Mouse (Mus musculus) v-Abl transformed pro-B cells (cell line): ENCODE data around the gene S1pr4.

Experiments
- in situ Hi-C, 2 experiments: fragments of 400-800 bp; cut with MboI; formaldehyde crosslinking; loops; one replicate each; pipeline ENCODE4 v1.15.1; 2025; ENCODE audit not compliant: unreplicated experiment in 2 of 2

Gene S1pr4

GRCm38 (mm10) chr10:81500032-81500431, at the start of gene S1pr4:
S1pr4 (minus strand) TSS chr10:81500132.
- in situ Hi-C loops = loop anchor here in 1 of 2 experiments (5.0 kb wide), 1 partner anchor 37 kb away; no protein-coding TSS in a partner anchor

- in situ Hi-C loops = loop anchor here (5.0 kb wide), 2 partner anchors 52 to 157 kb away; partner anchors contain the start of genes Ncln (in 1 of the 2) and Smim24 (in 1 of the 2)
These were observed 49.0 kb upstream of the S1pr4 start for GRCm38 (mm10) chr10:81548944-81549343.

GRCm38 (mm10) chr10:81546788-81547571, 47.0 kb upstream of the S1pr4 start:
- in situ Hi-C loops = loop anchor here (5.0 kb wide), 2 partner anchors 50 to 155 kb away; partner anchors contain the start of genes Ncln (in 1 of the 2) and Smim24 (in 1 of the 2)

GRCm38 (mm10) chr10:81546332-81546731, 46.4 kb upstream of the S1pr4 start:
- in situ Hi-C loops = loop anchor here (5.0 kb wide), 2 partner anchors 49 to 154 kb away; partner anchors contain the start of genes Ncln (in 1 of the 2) and Smim24 (in 1 of the 2)

DNA sequence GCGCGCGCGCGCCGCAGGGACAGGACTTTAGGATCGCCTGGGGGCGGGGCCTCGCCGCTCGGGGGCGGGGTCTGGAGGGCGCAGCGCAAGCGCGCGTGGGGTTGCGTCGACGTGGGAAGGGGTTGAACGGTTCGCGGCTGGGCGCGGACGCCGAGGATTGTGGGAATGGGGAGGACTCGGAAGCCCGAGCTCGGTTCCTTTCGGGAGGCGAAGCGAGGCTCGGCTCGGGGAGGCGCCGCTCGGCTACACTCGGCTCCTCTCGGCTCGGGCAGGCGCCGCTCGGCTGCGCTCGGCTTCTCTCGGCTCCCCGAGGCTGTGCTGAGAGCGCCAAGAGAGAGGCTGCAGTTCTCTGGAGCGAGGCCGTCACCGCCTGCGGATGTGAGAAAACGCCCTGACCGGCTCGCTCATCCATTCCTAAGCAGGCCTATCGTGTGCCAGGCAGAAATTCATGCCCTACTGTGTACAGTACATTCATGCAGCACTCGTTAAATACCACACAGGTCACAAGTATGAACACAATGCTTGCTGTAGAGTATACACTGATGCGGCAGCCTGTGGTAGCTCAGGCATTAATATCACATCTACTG, 45.3 kb upstream of the S1pr4 start, which contains the start of gene Gna11:
Gene Gna11, minus strand, starts transcription at position 30 of the 587 bp plus-strand sequence.
- in situ Hi-C loops = loop anchor here (5.0 kb wide), 2 partner anchors 48 to 153 kb away; partner anchors contain the start of genes Ncln (in 1 of the 2) and Smim24 (in 1 of the 2)

GRCm38 (mm10) chr10:81544296-81545160, 44.6 kb upstream of the S1pr4 start:
- in situ Hi-C loops = loop anchor here (5.0 kb wide), 2 partner anchors 47 to 152 kb away; partner anchors contain the start of genes Ncln (in 1 of the 2) and Smim24 (in 1 of the 2)

DNA sequence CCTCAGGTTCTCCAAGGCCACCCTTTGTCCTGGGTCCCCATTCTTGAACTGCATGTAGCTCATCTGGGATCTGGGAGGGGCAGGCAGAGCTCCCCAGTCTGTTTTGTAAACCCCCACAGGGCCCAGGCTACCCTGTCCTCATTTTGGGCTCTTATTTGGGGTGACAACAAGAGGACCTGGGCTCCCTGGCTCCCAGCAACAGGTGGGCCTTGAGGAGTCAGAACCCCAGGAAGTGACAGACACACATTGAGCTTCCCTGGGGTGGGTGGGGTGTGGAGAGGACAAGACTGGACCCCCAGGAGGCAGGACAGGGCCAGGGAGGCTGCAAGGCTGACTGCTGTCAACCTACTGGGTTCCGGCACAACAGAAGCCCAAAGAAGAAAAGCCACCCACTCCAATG, 43.7 kb upstream of the S1pr4 start:
- in situ Hi-C loops = no loop called here

DNA sequence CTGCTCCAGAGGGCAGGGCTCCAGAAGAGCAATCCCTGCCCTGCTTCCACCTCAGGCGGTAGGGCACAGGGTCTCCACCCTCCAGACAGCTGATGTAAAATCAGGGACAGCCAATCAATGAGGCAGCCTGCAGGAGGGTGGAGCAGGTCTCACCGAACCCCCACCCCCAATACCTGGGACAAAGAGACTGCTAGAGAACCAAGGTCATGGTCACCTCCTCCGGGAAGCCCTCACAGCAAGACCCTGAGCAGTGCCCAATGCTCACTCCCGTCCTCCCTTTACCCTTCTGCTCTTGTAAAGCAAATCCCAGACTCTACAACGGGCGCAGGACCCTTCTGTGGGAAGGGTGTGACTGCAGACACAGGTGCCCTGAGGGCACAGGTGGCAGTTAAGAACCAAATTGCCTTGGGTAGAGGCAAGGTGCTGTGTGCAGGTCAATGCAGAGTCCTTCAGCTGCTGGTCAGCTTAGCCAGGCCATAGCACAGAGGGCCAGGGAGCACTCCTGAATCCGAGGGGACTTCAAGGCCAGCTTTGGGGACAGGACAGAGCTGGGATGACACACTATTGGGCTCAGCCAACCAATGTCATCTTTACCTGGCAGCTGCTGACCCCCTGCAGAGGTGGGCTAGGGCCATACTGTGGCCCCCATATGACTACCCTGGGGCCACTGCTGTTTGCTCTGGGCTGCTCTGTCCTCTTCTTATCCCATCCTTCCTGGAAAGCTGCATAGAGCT, 43.0 kb upstream of the S1pr4 start:
- in situ Hi-C loops = no loop called here

- in situ Hi-C loops = no loop called here
These were observed 41.9 kb upstream of the S1pr4 start for GRCm38 (mm10) chr10:81541803-81542202.

GRCm38 (mm10) chr10:81541363-81541762, 41.4 kb upstream of the S1pr4 start:
- in situ Hi-C loops = no loop called here

DNA sequence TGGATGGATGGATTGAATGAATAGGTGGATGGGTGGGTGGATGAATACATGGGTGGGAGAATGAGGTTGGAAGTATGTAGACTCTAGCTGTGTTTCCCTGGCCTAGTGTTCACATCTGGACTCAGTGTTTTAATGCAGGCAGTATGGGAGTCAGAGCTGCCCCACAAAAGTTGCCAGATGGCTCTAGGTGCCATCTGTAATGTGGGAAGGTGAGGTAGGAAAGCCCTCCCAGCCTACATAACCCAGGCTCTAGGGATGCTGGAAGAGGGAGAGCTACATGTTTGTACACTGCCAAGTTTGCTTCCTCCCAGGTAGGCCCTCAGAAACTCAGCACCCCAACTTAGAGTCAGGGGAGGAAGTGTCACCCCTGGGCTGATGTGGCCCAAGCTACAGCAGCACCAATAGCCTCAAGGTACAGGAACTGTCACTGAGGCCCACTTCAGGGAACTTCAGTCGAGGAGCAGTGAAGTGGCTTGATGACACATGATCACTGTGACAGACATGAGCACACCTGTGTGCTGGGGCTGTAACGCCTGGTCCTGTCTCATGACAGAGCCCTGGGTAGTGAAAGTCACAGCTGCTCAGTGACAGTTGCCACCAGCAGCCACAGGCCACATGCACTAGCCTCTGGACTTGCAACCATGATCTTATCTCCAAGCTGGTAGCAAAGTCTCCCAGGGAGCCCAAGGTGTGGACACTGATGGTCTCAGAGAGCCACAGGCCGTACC, 38.6 kb upstream of the S1pr4 start:
- in situ Hi-C loops = loop anchor here in 1 of 2 experiments (5.0 kb wide), 1 partner anchor 36 kb away; the partner anchor contains the start of gene S1pr4

DNA sequence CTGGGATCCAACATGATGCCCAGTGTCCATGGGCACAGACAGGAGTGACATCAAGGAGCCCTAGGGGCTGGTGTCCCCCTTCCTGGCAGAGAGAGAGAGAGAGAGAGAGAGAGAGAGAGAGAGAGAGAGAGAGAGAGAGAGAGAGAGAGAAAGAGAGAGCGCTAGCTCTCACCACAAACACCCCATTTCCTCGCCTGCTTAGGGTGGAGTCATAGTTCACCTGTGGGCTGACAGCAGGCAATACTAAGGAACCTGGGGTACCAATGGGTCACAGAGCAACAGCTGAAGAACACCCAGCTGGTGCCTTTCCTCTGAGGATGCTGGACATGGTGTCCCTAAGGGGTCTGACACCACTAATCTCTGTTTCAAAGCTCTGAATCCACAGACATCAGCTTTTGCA, 37.5 kb upstream of the S1pr4 start:
- in situ Hi-C loops = loop anchor here in 1 of 2 experiments (5.0 kb wide), 1 partner anchor 35 kb away; the partner anchor contains the start of gene S1pr4

DNA sequence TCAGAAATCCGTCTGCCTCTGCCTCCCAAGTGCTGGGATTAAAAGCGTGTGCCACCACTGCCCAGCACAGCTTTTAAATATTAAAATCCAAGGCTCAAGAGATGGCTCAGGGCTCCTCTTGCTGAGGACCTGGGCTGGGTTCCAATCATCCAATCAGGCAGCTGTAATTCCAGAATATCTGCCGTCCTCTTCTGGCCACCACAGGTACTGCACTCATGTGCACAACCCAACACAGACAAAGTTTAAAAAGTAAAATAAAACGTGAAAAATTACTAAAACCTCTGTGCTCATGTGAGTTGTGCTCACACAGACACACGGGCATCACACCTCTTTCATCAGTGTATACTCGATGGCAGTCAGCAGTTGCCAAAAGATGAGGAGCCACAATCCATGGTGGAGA, 36.8 kb upstream of the S1pr4 start:
- in situ Hi-C loops = loop anchor here in 1 of 2 experiments (5.0 kb wide), 1 partner anchor 34 kb away; the partner anchor contains the start of gene S1pr4

DNA sequence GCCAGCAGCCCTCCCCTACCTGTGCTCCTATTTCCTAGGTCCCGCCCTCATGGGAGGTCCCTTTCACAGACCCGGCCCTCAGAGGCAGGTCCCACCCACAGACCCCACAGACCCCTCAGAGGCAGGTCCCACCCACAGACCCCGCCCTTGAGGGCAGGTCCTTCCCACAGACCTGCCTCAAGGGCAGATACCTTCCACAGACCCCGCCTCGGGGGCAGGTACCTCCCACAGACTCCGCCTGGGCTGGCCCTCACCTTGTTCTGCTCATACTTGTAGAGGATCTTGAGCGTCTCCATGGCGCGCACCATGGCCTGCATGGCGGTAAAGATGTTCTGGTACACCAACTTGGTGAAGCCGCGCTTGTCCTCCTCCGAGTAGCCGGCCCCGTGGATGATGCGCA, 34.9 kb upstream of the S1pr4 start:
- in situ Hi-C loops = loop anchor here (5.0 kb wide), 2 partner anchors 33 to 138 kb away; partner anchors contain the start of gene S1pr4 (in 1 of the 2)

DNA sequence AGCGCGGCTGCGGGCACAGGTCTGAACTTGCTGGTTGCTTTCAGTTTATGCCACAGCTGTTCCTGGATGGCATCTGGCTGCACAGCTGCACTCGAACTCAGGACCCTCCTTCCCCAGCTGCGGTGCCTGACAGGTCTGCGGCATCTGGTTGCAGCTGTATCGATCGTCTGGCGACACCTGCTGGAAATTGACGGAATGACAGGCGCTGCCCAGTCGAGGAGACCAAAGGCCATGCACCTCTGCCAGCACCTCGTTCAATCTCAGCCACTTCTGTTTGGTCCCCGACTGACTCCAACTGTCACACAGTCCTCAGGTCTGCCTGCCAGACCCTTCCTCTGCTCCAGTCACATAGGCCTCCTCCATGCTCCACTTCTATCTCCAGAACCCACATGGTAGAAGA, 26.8 kb upstream of the S1pr4 start:
- in situ Hi-C loops = loop anchor here in 1 of 2 experiments (5.0 kb wide), 1 partner anchor 44 kb away; the partner anchor contains the start of gene Celf5

DNA sequence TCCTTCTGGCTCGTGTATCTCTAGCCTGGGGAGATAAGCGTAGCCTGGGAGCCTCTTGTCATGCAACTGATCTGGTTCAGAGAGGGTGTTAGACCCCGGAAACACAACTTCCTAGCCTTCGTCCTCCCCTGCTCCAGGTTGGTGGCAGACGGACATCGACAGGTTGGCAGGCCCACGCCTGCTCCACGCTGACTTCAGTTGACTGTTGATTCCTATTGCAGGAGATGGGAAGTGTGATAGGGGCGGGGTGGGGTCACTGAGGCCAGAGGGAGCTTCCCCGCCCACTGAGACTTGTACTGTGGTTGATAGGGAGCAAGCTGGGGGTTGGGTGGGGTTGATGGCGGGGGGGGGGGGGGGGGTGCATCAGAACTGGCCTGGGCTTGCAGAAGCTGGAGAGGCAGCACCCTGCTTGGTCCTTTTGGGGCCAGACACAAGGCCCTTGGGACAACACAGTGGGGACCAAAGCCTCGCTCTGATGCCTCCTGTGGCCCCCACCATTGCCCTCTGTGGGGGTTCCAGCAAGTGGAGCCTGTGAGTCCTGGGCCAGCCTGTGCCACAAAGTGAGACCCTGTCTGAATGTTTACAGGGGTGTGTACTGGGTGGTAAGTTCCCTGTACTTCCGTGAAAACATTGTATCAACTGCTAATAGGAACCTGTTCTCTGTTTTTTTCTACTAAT, 25.2 kb upstream of the S1pr4 start:
- in situ Hi-C loops = loop anchor here in 1 of 2 experiments (5.0 kb wide), 1 partner anchor 43 kb away; the partner anchor contains the start of gene Celf5

GRCm38 (mm10) chr10:81524051-81524605, 24.2 kb upstream of the S1pr4 start, which contains the start of gene Gna15:
Gna15 (minus strand) TSS chr10:81524225.
- in situ Hi-C loops = no loop called here

DNA sequence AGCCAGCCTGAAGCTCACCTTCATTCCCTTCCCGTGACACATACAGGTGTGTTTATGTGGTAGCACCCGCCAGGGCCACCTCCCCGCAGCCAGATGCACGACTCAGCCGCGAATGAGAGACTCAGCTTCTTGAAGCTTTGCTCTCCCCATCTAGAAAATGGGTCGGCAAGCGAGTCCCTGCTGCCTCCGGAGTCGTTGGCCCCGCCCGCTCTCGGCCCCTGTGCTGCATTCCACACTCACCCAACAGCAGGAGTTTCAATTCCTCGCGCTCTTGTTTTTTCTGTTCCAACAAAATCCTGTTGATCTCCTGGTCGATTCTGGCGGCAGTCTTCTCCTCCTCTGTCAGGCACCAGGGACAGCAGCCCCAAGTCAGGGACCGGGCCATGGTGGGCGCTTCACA, 23.6 kb upstream of the S1pr4 start:
- in situ Hi-C loops = no loop called here
